Mouse (Mus musculus): ENCODE data around the gene Atp10a.

DNA sequence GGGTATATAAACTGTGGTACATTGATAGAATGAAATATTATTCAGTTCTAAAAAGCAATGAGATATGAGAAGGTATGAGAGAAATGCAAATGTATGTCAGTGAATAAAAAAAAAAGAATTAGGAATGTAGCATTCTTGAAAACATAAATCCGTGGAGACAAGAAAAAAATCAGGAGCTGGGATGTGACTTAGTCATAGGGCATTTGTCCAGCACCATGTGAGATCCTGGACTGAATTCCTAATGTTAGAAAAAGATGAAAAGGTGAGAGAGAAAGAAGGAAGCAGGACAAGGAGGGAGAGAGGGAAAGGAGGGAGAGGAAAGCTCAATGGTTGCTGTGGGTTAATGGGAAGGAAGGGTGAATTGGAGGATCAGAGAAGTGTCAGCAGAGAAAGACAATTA, 28.6 kb upstream of the Atp10a start:
- TF ChIP-seq POLR2A (IDR thresholded peaks at IDR 0.05; ENCODE audit: low read depth, low read length) (no peak), CTCF (IDR thresholded peaks at IDR 0.05; ENCODE audit: extremely low read depth, insufficient read length, insufficient replicate concordance, low read depth, low read length) (no peak)
